Mouse (Mus musculus) liver, adult 2 months (tissue): Measurements from ENCODE around the gene Epc2. TPM values are rescaled to one million over a fixed set of nuclear protein-coding genes. Genes with fewer than 3 reads are reported as not detected.

Experiments
- DNase-seq: peaks from one replicate; pipeline ENCODE4 v3.0.0-alpha.2; 2011; ENCODE audit warnings: low read depth, low spot score; ENCODE audit errors: extremely low read depth
- H3K27ac ChIP-seq: fragments of 200-500 bp; replicated peaks from 2 replicates; pipeline ENCODE4 v1.5.1; 2012; ENCODE audit warnings: low read depth, mild to moderate bottlenecking, control low read depth, inconsistent platforms, low read length; ENCODE audit not compliant: insufficient read depth
- H3K27me3 ChIP-seq: fragments of 200-500 bp; 2 replicates; pipeline ENCODE4 v1.6.1; 2012; ENCODE audit warnings: mild to moderate bottlenecking, moderate library complexity, low read length, inconsistent platforms; ENCODE audit not compliant: control insufficient read depth, insufficient read depth
- H3K36me3 ChIP-seq: fragments of 200-500 bp; 2 replicates; pipeline ENCODE4 v1.6.1; 2012; ENCODE audit warnings: low read length, inconsistent platforms; ENCODE audit not compliant: control insufficient read depth, insufficient read depth
- H3K4me1 ChIP-seq: fragments of 200-500 bp; 2 replicates; pipeline ENCODE4 v1.6.1; 2011; ENCODE audit warnings: low read length; ENCODE audit not compliant: control insufficient read depth, insufficient read depth
- H3K4me3 ChIP-seq: fragments of 200-500 bp; 2 replicates; pipeline ENCODE4 v1.5.1; 2011; ENCODE audit warnings: low read depth, mild to moderate bottlenecking, control low read depth, low read length, moderate library complexity; ENCODE audit not compliant: insufficient read depth
- H3K79me2 ChIP-seq: fragments of 200-500 bp; 2 replicates; pipeline ENCODE4 v1.6.1; 2012; ENCODE audit warnings: inconsistent platforms, mild to moderate bottlenecking, low read length, moderate library complexity; ENCODE audit not compliant: control insufficient read depth, insufficient read depth
- H3K9ac ChIP-seq: fragments of 200-500 bp; 2 replicates; pipeline ENCODE4 v1.6.1; 2012; ENCODE audit warnings: low read depth, mild to moderate bottlenecking, control low read depth, inconsistent platforms, low read length
- CTCF ChIP-seq: fragments of 200-500 bp; IDR thresholded peaks from 2 replicates; pipeline ENCODE4 v1.5.1; 2011; ENCODE audit warnings: low read depth, low read length, control low read depth
- POLR2A ChIP-seq: fragments of 200-500 bp; IDR thresholded peaks from 2 replicates; pipeline ENCODE4 v1.6.1; 2011; ENCODE audit warnings: low read length, control low read depth; ENCODE audit not compliant: insufficient read depth; ENCODE audit errors: extremely low read depth
- WGBS: fragments of 180-500 bp; shearing (Covaris S2); methylation state at CpG from one replicate; pipeline ENCODE4 v1.1.7; 2018; 5-methylcytosine and 5-hydroxymethylcytosine counted together
- polyA plus RNA-seq: library from polyadenylated mRNA; depleted of rRNA; stranded (reverse); fragments of >200 nt; gene quantifications from 2 replicates; pipeline ENCODE4 v1.2.3, GENCODE M21; 2012; rRNA removed
- total RNA-seq: library from RNA; depleted of rRNA; stranded (reverse); fragments of >200 nt; gene quantifications from 2 replicates; pipeline ENCODE4 v1.2.3, GENCODE M21; 2014; rRNA removed

Gene Epc2
- total and polyA plus RNA-seq, 2 experiments, result 2.5 to 14.1 TPM

DNA sequence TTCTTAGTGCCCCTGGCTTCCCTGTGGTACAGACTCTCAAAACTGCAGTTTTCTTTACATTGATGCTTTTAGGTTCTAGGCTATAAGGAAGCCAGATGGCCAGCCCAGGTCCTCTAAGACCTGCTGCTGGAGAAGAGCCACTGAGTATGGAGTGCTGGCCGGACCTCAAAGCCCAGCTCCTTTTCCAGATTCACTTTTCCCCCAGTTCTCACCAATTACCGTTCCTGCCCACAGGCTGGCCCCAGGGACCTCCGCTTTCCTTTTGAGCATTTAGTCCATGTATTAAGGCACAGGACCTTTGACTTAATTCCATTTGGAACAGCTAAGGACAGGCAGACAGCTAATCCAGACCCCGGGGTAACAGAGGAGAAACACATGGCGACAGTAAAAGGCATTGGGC, 139.2 kb downstream of the Epc2 start:
- no peaks in the 10 kb centered on the region for H3K79me2 ChIP-seq
- H3K27me3 ChIP-seq, result no peaks in the 10 kb centered on the region
- no peak overlapping the region for H3K9ac ChIP-seq
- no peak overlapping the region for H3K4me3 ChIP-seq
- H3K4me1 ChIP-seq, result no peaks in the 10 kb centered on the region
- WGBS, result 69% methylated on average over 5 of the region's 5 CpGs
- TF ChIP-seq POLR2A (no peak), CTCF (no peak)
- DNase-seq, result no peak
- no peaks in the 10 kb centered on the region for H3K36me3 ChIP-seq
- no peak overlapping the region for H3K27ac ChIP-seq

DNA sequence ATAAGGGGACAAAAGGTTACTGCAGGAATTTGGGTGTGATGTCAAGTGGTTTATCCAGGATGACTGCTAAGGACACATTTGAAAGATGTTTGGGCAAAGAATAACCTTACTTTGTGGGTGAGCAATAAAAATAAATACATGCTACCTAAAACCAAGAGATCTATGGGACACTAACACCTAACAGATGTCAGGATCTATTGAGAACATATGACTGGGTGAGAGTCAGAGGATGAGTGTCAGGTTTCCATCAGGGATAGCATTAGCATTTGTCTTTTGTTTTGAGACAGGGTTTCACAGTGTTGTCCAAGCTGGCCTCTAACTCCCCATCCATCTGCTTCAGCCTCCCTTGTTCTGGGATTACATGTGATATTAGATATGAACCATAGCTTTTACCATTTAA, 141.6 kb downstream of the Epc2 start:
- Histone ChIP-seq H3K4me3 (no peak overlapping the region), H3K36me3 (no peaks in the 10 kb centered on the region), H3K27me3 (no peaks in the 10 kb centered on the region), H3K9ac (no peak overlapping the region), H3K27ac (no peak overlapping the region), H3K4me1 (no peaks in the 10 kb centered on the region), H3K79me2 (no peaks in the 10 kb centered on the region)
- TF ChIP-seq POLR2A (no peak), CTCF (no peak)
- DNase-seq, result no peak

GRCm38 (mm10) chr2:49594886-49595285, 143.6 kb downstream of the Epc2 start:
- Histone ChIP-seq H3K27me3 (no peaks in the 10 kb centered on the region), H3K27ac (no peak overlapping the region), H3K36me3 (no peaks in the 10 kb centered on the region), H3K79me2 (no peaks in the 10 kb centered on the region), H3K4me3 (no peak overlapping the region), H3K9ac (no peak overlapping the region), H3K4me1 (no peaks in the 10 kb centered on the region)
- no peak for DNase-seq
- TF ChIP-seq CTCF (no peak), POLR2A (no peak)
- WGBS, result 91% methylated on average over 7 of the region's 7 CpGs

DNA sequence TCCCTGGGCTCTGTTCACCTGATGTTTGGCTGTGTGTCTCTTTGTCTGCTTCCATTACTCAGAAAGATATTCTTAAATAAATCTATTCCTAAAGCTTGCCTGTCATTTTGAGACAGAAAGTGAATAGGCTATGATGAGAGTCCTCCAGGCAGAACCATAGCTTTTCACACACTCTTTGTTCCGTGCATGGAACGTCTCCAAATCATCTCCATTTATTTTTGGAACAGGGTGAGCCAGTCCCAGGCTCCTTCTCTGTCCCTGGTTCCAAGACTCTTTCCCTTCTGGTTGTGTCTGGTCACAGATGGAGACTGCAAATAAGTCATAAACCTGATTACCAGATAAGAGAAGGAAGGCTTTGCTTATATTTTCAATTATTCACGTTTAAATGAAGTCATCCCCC, 145.0 kb downstream of the Epc2 start:
- no peaks in the 10 kb centered on the region for H3K36me3 ChIP-seq
- TF ChIP-seq CTCF, result no peak
- TF ChIP-seq POLR2A, result no peak
- no peak overlapping the region for H3K27ac ChIP-seq
- H3K79me2 ChIP-seq, result no peaks in the 10 kb centered on the region
- no peaks in the 10 kb centered on the region for H3K4me1 ChIP-seq
- H3K9ac ChIP-seq, result no peak overlapping the region
- no peak overlapping the region for H3K4me3 ChIP-seq
- no peak for DNase-seq
- 76% methylated on average over 3 of the region's 3 CpGs for whole genome bisulfite sequencing
- no peaks in the 10 kb centered on the region for H3K27me3 ChIP-seq

DNA sequence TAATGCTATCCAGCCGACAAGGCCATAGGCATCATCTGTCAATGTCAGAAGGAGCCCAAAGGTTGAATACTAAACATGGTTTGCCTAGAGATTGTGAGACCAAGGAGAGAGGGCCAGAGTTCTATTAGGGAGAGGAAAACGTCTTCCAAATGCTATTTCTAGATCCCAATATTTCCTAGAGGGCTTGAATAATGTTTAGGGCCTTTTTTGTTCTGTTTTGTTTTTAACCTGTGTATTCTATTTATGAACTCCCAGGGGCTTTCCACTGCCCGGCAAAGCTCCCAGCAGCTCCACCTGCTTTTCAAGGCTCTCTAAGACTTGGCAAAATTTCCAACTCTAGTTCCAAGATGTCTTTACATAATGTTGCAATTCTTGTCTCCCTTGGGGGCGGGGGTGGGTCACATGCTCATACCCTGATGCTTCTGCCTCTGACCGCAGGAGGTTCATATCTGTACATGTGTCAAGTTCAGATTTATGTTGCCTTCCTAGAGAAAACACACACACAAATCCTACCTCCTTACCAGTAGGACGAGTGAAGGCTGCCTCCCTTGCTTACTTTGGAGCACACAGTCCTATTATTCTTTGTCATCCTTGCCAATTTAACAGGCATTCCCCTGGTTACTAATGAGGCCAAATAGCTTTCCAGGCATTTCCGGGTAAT, 148.9 kb downstream of the Epc2 start:
- H3K4me3 ChIP-seq, result no peak overlapping the region
- no peaks in the 10 kb centered on the region for H3K36me3 ChIP-seq
- TF ChIP-seq CTCF, result no peak
- no peak for TF ChIP-seq POLR2A
- H3K9ac ChIP-seq, result no peak overlapping the region
- no peak overlapping the region for H3K27ac ChIP-seq
- WGBS, result 75% methylated on average over 7 of the region's 7 CpGs
- H3K79me2 ChIP-seq, result no peaks in the 10 kb centered on the region
- no peaks in the 10 kb centered on the region for H3K4me1 ChIP-seq
- H3K27me3 ChIP-seq, result no peaks in the 10 kb centered on the region; the same call in 1 of the 2 replicates
- no peak for DNase-seq

Other genes with a start within 250 kb of the Epc2 start
- under 0.01 and 0.54 TPM in 2 replicates for gene Kif5c, start 167.8 kb downstream of the Epc2 start, total RNA-seq
- gene Kif5c, start 167.8 kb downstream of the Epc2 start, polyA plus RNA-seq, result not detected in 2 replicates